Mouse (Mus musculus): ENCODE measurements around the gene Gm20388.

DNA sequence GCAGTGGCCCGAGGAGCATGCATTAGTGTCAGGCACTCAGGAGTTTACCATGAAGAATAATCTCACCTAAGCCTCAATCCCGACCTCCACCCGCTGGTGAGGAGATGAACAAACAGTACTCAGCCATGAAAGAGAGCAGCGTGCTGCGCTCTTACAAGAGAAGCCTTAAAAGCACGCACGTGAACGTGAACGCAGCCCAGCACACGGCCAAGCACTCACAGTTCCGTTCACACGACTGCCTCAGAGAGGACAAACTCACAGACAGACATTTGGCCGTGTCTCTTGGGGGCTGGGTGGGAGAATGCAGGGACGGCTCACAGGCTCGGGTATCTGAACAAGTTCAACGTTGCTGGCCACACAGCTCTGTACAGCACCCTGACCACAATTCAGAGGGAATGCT lies 1737.8 kb downstream of the Gm20388 start:
- TF ChIP-seq POLR2A (IDR thresholded peaks at IDR 0.05; ENCODE audit: low read depth, low read length) (no peak), CTCF (conservative IDR thresholded peaks at IDR 0.05; ENCODE audit: insufficient read depth, insufficient read length, low read depth, low read length) (no peak)

Data from kidney, adult 2 months (tissue).